Mouse (Mus musculus): ENCODE results near the gene Ipo8. TPM values are rescaled to one million over a fixed set of nuclear protein-coding genes. Genes with fewer than 3 reads are reported as not detected.

Gene Ipo8
- total and polyA plus RNA-seq, 3 experiments = 9.9 to 23.6 (median 21.8) TPM

- intact Hi-C loops (cut with DNase I) = no loop called here
- no peak for DNase-seq
- Histone ChIP-seq H3K36me3 (ENCODE audit: control insufficient read depth, insufficient read depth, low read length) (no peaks in the 10 kb centered on the region), H3K27ac (no peak overlapping the region), H3K79me2 (replicated peaks; ENCODE audit: control insufficient read depth, insufficient read depth, low read length) (no peaks in the 10 kb centered on the region), H3K4me1 (ENCODE audit: control insufficient read depth, insufficient read depth, low read length) (no peaks in the 10 kb centered on the region), H3K9ac (ENCODE audit: low read depth, low read length) (no peak overlapping the region), H3K27me3 (ENCODE audit: control insufficient read depth, insufficient read depth, low read length) (no peaks in the 10 kb centered on the region), H3K4me3 (no peak overlapping the region)
- no peak for TF ChIP-seq POLR2A (IDR thresholded peaks at IDR 0.05; ENCODE audit: insufficient read depth, low read depth, low read length)
- no peak for TF ChIP-seq CTCF (IDR thresholded peaks at IDR 0.05)
- no peak for TF ChIP-seq EP300 (IDR thresholded peaks at IDR 0.05; ENCODE audit: insufficient read depth, low read depth, low read length)
- 32% methylated on average over 3 of the region's 3 CpGs for WGBS
Measured at GRCm38 (mm10) chr6:148728571-148728970, 102.7 kb downstream of the Ipo8 start.

- no peak for DNase-seq
- WGBS = 48% methylated on average over 6 of the region's 6 CpGs
Measured at GRCm38 (mm10) chr6:148727871-148728524, 103.3 kb downstream of the Ipo8 start.

GRCm38 (mm10) chr6:148724453-148724852 lies 106.8 kb downstream of the Ipo8 start:
- Histone ChIP-seq H3K4me1 (ENCODE audit: control insufficient read depth, insufficient read depth, low read length) (no peaks in the 10 kb centered on the region), H3K9ac (ENCODE audit: low read depth, low read length) (no peak overlapping the region), H3K4me3 (no peak overlapping the region), H3K27me3 (ENCODE audit: control insufficient read depth, insufficient read depth, low read length) (no peaks in the 10 kb centered on the region), H3K27ac (no peak overlapping the region), H3K79me2 (replicated peaks; ENCODE audit: control insufficient read depth, insufficient read depth, low read length) (no peaks in the 10 kb centered on the region), H3K36me3 (ENCODE audit: control insufficient read depth, insufficient read depth, low read length) (no peaks in the 10 kb centered on the region)
- intact Hi-C loops (cut with DNase I) = no loop called here
- TF ChIP-seq EP300 (IDR thresholded peaks at IDR 0.05; ENCODE audit: insufficient read depth, low read depth, low read length) (no peak), CTCF (IDR thresholded peaks at IDR 0.05) (no peak), POLR2A (IDR thresholded peaks at IDR 0.05; ENCODE audit: insufficient read depth, low read depth, low read length) (no peak)
- DNase-seq = no peak
- 71% methylated on average over 3 of the region's 3 CpGs for WGBS

More at GRCm38 (mm10) chr6:148727871-148728524, 103.3 kb downstream of the Ipo8 start:
- H3K27me3 ChIP-seq (ENCODE audit: control insufficient read depth, insufficient read depth, low read length) = no peaks in the 10 kb centered on the region
- no peak overlapping the region for H3K27ac ChIP-seq
- H3K79me2 ChIP-seq (replicated peaks; ENCODE audit: control insufficient read depth, insufficient read depth, low read length) = no peaks in the 10 kb centered on the region
- intact Hi-C loops (cut with DNase I) = no loop called here
- H3K9ac ChIP-seq (ENCODE audit: low read depth, low read length) = no peak overlapping the region
- H3K36me3 ChIP-seq (ENCODE audit: control insufficient read depth, insufficient read depth, low read length) = no peaks in the 10 kb centered on the region
- no peak overlapping the region for H3K4me3 ChIP-seq
- no peaks in the 10 kb centered on the region for H3K4me1 ChIP-seq (ENCODE audit: control insufficient read depth, insufficient read depth, low read length)
- TF ChIP-seq EP300 (IDR thresholded peaks at IDR 0.05; ENCODE audit: insufficient read depth, low read depth, low read length) = no peak
- TF ChIP-seq CTCF (IDR thresholded peaks at IDR 0.05) = no peak
- TF ChIP-seq POLR2A (IDR thresholded peaks at IDR 0.05; ENCODE audit: insufficient read depth, low read depth, low read length) = no peak

Other genes with a start within 250 kb of the Ipo8 start
- gene Caprin2, start 64.8 kb upstream of the Ipo8 start, total RNA-seq (2021) = 1 to 10 TPM; 4.1 to 4.2 TPM
- 4.0 and 7.4 TPM in 2 replicates for gene Caprin2, start 64.8 kb upstream of the Ipo8 start, polyA plus RNA-seq (2012; rRNA removed)
- 1 to 10 TPM; 2.7 to 5.0 TPM for gene Sinhcaf, start 115.0 kb upstream of the Ipo8 start, total RNA-seq (2021)
- gene Sinhcaf, start 115.0 kb upstream of the Ipo8 start, polyA plus RNA-seq (2012; rRNA removed) = 1.3 and 2.1 TPM in 2 replicates